Mouse (Mus musculus) G1E (cell line): ENCODE results near the gene Map1a. TPM values are rescaled to one million over a fixed set of nuclear protein-coding genes. Genes with fewer than 3 reads are reported as not detected.

Source experiments
- ATAC-seq: 2 replicates; pipeline ENCODE4 v1.8.0; 2016; ENCODE audit warnings: mild to moderate bottlenecking; ENCODE audit not compliant: insufficient number of reproducible peaks, poor library complexity, low FRiP score, severe bottlenecking; ENCODE audit errors: extremely low read depth
- DNase-seq: peaks from one replicate; pipeline ENCODE4 v3.0.0; 2012; ENCODE audit warnings: low spot score
- H3K27me3 ChIP-seq: 2 replicates; pipeline ENCODE4 v1.6.1; 2012; ENCODE audit warnings: mild to moderate bottlenecking, low read length, inconsistent platforms; ENCODE audit not compliant: insufficient read depth
- H3K36me3 ChIP-seq: replicated peaks from 2 replicates; pipeline ENCODE3; 2012; ENCODE audit warnings: mild to moderate bottlenecking, inconsistent platforms
- H3K4me1 ChIP-seq: 2 replicates; pipeline ENCODE4 v1.6.1; 2012; ENCODE audit warnings: low read depth, low read length, inconsistent platforms, mixed read lengths; ENCODE audit not compliant: insufficient read depth
- H3K4me3 ChIP-seq: 2 replicates; pipeline ENCODE4 v1.5.1; 2012; ENCODE audit warnings: low read depth, mild to moderate bottlenecking, inconsistent platforms, low read length, moderate library complexity, mixed read lengths
- H3K9me3 ChIP-seq: replicated peaks from 2 replicates; pipeline ENCODE4 v1.6.1; 2012; ENCODE audit warnings: inconsistent platforms
- CTCF ChIP-seq: IDR thresholded peaks from 2 replicates; pipeline ENCODE4 v1.5.1; 2012; ENCODE audit warnings: low read depth, low read length, inconsistent platforms, mixed read lengths
- GATA1 ChIP-seq: IDR thresholded peaks from 2 replicates; pipeline ENCODE4 v1.6.1; 2012; ENCODE audit warnings: borderline replicate concordance, low read length, inconsistent platforms, mixed read lengths
- GATA2 ChIP-seq: IDR thresholded peaks from 2 replicates; pipeline ENCODE4 v1.6.1; 2012; ENCODE audit warnings: low read depth, low read length, inconsistent platforms, borderline replicate concordance
- POLR2AphosphoS5 ChIP-seq: IDR thresholded peaks from 2 replicates; pipeline ENCODE4 v1.6.1; 2012; ENCODE audit warnings: low read depth, low read length, inconsistent platforms; ENCODE audit not compliant: insufficient replicate concordance
- TAL1 ChIP-seq: conservative IDR thresholded peaks from 2 replicates; pipeline ENCODE4 v1.6.1; 2012; ENCODE audit warnings: low read depth, low read length, inconsistent platforms, mixed read lengths
- polyA plus RNA-seq: library from polyadenylated mRNA; stranded (reverse); fragments of >175 nt; gene quantifications from 2 replicates; pipeline ENCODE4 v1.2.3, GENCODE M21; 2012
- total RNA-seq, 2 experiments: library from RNA; stranded (forward) in 1 of 2; stranded (reverse) in 1 of 2; fragments of 200-1000 nt in 1 of 2; fragments of >200 nt in 1 of 2; fragmentation: Nextera tagmentation in 1 of 2; gene quantifications; 2 replicates each; pipeline ENCODE4 v1.2.3; 2014 to 2017

Gene Map1a
- total and polyA plus RNA-seq, 3 experiments = 0.66 to 7.4 (median 3.3) TPM

DNA sequence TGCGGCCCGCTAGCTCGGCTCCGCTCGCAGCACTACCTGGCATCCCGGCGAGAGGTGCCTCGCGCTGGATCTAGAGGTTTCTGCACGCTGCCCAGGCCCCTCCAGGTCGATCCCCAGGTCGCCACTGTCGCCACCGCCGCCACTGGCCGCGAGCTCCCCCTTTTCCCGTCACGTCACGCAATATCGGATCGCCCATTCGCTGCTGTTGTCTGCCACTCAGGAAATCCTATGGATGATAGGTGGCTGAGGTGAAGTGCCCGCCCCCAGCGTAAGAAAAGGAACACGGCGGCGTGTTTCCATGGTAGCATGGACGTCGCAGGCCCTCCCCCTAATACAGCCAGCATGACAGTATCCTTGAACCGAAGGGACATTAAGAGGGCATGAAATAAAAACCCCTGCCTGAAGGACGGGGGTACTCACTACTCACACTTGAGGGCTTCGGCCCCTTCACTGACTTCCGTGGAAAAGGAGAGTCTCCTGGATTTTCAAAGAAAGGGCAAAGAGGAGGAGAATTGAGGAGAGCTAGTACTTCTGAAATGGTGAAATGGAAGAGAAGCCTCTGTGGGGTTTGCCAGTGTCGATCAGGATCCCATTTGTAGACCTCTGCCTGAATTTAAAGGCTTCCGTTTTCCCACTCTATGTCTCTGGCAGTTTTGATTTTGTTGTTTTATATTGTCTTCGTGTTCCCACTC lies 18.0 kb upstream of the Map1a start, which contains the start of gene Trp53bp1:
TSS of gene Trp53bp1 (minus strand) at position 172 of the 692 bp plus-strand sequence.
- peak; percentile 100 for ATAC-seq
- no peak for TF ChIP-seq GATA2
- TF ChIP-seq GATA1 = no peak
- TF ChIP-seq CTCF = no peak
- no peak for TF ChIP-seq TAL1
- TF ChIP-seq POLR2AphosphoS5 = no peak

DNA sequence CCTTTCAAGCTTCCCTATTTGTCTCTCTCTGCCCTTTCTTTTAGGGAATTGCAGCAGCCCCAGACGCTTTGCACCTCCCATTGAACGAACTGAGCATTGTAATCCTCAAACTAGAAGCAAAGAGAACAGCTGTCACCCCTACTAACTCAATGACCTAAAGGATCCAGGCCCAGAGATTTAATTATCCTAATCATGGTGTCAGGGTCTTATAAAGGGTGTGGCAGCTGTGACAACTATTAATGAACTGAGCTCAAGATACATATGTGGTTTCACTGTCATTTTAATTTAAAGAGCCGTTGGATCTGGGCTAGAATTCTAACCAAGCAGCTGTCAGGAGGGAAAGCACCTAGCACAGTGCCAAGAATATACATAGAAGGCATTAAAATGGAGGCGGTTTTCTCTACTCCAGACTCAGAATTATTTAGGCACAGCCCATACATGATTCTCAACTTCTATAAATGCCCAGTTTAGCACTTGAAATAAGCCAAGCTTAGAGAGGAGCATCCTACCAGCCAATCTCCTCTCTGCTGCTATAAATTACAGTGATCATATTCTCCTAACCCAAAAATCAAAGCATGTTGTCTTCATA lies 17.4 kb upstream of the Map1a start:
- Histone ChIP-seq H3K27me3 (no peaks in the 10 kb centered on the region), H3K9me3 (no peaks in the 10 kb centered on the region), H3K4me3 (peak overlapping the region; percentile 91; the same call in 1 of the 2 replicates), H3K36me3 (peaks cover 28% of the 10 kb centered on the region), H3K4me1 (peaks cover 34% of the 10 kb centered on the region)
- no peak for DNase-seq
- ATAC-seq = no peak
- TF ChIP-seq POLR2AphosphoS5 = no peak
- no peak for TF ChIP-seq CTCF
- TF ChIP-seq GATA2 = no peak
- TF ChIP-seq TAL1 = no peak
- TF ChIP-seq GATA1 = no peak

More for the DNA sequence above, 18.0 kb upstream of the Map1a start, which contains the start of gene Trp53bp1:
- Histone ChIP-seq H3K36me3 (peaks cover 30% of the 10 kb centered on the region), H3K4me3 (peak within 1 kb of the TSS; percentile 91), H3K27me3 (no peaks in the 10 kb centered on the region), H3K4me1 (peaks cover 33% of the 10 kb centered on the region), H3K9me3 (no peaks in the 10 kb centered on the region)
- DNase-seq = peak; percentile 93

DNA sequence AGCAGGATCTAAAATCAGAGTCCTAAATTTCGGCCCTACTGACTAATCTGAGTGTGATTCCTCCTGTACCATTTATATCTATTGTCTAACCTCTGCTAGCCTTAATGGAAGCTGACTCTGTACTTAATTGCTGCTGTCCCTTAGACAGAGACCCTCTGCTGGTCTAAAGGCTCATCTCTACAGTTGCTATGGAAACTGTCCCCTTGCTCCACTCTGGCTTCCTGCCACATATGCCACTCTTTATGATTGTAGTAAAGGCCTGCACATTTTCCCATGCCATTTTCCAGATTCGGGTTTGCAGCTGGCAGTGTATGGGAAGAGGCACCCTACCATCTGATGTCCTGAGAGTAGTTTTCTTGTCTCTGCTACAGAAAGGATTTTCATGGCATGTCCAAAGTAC lies 1.6 kb upstream of the Map1a start:
- H3K27me3 ChIP-seq = peaks cover 59% of the 10 kb centered on the region
- no peaks in the 10 kb centered on the region for H3K36me3 ChIP-seq
- no peak overlapping the region for H3K4me3 ChIP-seq
- no peak for DNase-seq
- no peak for ATAC-seq
- peaks cover 18% of the 10 kb centered on the region for H3K4me1 ChIP-seq
- TF ChIP-seq POLR2AphosphoS5 (no peak), GATA1 (no peak), GATA2 (no peak), CTCF (no peak), TAL1 (no peak)
- no peaks in the 10 kb centered on the region for H3K9me3 ChIP-seq

DNA sequence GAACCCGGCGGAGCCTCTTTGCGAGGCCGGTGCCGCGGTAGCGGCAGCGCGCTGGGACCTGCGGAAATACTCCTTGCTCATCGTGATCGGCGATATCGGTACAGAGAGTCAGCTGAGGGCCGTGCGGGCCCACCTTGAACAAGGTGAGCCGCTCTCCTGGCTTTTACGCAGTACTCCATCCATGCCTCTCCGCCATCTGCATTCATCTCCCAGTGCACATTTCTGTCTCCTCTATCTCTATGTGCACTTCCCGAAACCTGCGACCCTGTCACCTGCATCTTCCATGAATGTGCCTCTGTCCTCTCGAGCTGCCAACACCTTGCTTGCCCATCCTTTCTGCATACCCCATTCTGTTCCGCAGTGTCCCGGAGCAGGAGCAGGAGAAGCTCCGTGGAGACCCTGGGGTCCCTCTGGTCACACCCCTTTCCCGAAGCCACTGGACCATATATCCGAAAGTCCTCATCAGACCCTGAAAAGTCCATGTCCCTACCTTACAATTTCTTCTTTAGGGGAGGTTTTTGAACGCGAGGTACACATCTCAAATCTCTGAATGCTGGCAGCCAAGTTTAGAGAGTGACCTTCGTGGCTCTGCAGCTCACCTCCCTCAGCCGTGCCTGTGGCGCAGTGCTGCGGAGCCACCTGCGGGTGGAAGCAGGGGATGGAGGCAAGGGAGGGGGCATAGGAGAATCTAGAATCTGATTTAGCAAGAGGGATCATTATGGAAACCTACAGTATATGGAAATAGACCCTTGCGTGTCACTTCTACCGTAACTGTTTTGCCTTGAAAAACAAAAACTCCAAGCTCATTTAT lies 535 bp downstream of the Map1a start:
- ATAC-seq (no peak), DNase-seq (no peak)
- peaks cover 54% of the 10 kb centered on the region for H3K27me3 ChIP-seq
- H3K9me3 ChIP-seq = no peaks in the 10 kb centered on the region
- peaks cover 34% of the 10 kb centered on the region for H3K4me1 ChIP-seq
- peak overlapping the region; percentile 70 for H3K4me3 ChIP-seq
- H3K36me3 ChIP-seq = no peaks in the 10 kb centered on the region
- no peak for TF ChIP-seq TAL1
- TF ChIP-seq GATA2 = no peak

DNA sequence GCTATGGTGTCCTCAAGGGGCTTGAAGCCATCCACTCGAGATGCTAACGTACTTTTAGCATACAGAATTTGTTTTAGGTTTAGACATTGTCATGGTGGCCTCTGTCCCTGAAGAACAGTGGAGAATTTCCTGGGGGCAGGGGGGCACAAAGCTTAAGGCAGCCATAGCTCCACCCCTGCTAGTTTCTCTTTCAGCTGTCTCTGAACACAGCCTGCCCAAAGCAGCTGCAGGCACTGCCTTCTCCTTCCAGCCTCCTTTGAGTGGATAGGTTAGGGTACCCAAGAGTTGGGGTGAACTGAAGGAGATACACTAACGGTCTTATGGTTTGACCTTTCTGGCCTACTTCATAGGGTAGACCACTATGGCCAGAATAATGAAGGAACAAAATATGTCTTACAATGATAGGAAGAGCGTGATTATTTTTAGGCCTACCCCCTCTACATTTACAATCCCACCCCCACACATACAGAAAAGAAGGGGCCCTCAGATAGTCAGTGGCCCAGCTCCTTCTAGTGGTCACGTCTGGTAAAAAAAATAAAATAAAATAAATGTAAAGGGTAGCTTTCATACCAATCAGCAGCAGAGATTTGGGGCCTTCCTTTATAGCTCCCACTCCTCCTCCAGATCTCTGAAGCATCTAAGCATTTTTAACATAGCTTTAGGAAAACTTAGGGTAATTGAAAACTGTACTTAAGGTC lies 3.1 kb downstream of the Map1a start:
- Histone ChIP-seq H3K27me3 (peaks cover 66% of the 10 kb centered on the region), H3K36me3 (no peaks in the 10 kb centered on the region), H3K4me1 (peaks cover 57% of the 10 kb centered on the region), H3K9me3 (no peaks in the 10 kb centered on the region), H3K4me3 (no peak overlapping the region)
- DNase-seq (no peak), ATAC-seq (no peak)
- no peak for TF ChIP-seq TAL1
- TF ChIP-seq GATA2 = no peak
- no peak for TF ChIP-seq CTCF
- no peak for TF ChIP-seq GATA1
- TF ChIP-seq POLR2AphosphoS5 = no peak

DNA sequence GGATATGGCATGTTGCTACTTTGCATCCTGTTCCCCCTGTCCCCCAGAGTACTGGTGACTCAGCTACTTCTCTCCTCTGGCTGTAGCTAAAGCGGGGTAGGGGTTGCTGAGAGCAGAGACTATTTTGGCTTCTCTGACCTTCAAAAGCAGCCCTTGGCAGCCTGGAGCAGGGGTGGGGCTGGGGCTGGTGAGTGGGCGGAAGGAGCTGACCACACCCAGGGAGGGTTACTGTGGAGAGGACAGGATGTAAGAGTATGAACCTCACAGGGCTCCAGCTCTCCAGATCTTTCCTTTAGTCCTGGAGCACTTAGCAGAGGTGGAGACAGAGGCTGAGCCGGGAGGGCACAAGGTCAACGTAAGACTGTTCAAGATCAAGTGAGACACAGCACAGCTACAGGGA lies 4.8 kb downstream of the Map1a start:
- ATAC-seq = peak; percentile 43

More for the DNA sequence above, 4.8 kb downstream of the Map1a start:
- DNase-seq = peak; percentile 55
- TF ChIP-seq POLR2AphosphoS5 (no peak), TAL1 (no peak), GATA2 (no peak), GATA1 (no peak), CTCF (no peak)
- Histone ChIP-seq H3K9me3 (no peaks in the 10 kb centered on the region), H3K4me3 (peak overlapping the region; percentile 65; the same call in 1 of the 2 replicates), H3K27me3 (peaks cover 60% of the 10 kb centered on the region), H3K36me3 (no peaks in the 10 kb centered on the region), H3K4me1 (peaks cover 62% of the 10 kb centered on the region)
